Mouse (Mus musculus): ENCODE measurements around the gene Mylk.

- TF ChIP-seq MAFK (IDR thresholded peaks at IDR 0.05; ENCODE audit: insufficient read depth, low read depth, low read length) (no peak), ZNF384 (IDR thresholded peaks at IDR 0.05; ENCODE audit: low read depth, low read length) (no peak), HCFC1 (IDR thresholded peaks at IDR 0.05; ENCODE audit: borderline replicate concordance, insufficient read depth, low read length) (no peak)
These were observed 135.2 kb downstream of the Mylk start for GRCm38 (mm10) chr16:34880031-34880778.
